Mouse (Mus musculus): ENCODE data around the gene Ctdspl.

GRCm38 (mm10) chr9:119082039-119082438, 155.8 kb downstream of the Ctdspl start:
- TF ChIP-seq MAFK (IDR thresholded peaks at IDR 0.05; ENCODE audit: insufficient read depth, low read depth, low read length) (no peak), ZC3H11A (IDR thresholded peaks at IDR 0.05; ENCODE audit: borderline replicate concordance, low read depth, low read length) (no peak), ZNF384 (IDR thresholded peaks at IDR 0.05; ENCODE audit: low read depth, low read length) (no peak), HCFC1 (IDR thresholded peaks at IDR 0.05; ENCODE audit: borderline replicate concordance, insufficient read depth, low read length) (no peak), CHD2 (IDR thresholded peaks at IDR 0.05; ENCODE audit: low read depth, low read length) (no peak)
